Mouse (Mus musculus): ENCODE measurements around the gene Palld. TPM values are rescaled to one million over a fixed set of nuclear protein-coding genes. Genes with fewer than 3 reads are reported as not detected.
A peak's percentile ranks its signal among the peaks of the same experiment; 100 is the strongest.

The Palld gene
- 83.1 and 88.3 TPM in 2 replicates for polyA plus RNA-seq (2015; fragmentation: Nextera tagmentation; extraction: Ambion mirVana)

DNA sequence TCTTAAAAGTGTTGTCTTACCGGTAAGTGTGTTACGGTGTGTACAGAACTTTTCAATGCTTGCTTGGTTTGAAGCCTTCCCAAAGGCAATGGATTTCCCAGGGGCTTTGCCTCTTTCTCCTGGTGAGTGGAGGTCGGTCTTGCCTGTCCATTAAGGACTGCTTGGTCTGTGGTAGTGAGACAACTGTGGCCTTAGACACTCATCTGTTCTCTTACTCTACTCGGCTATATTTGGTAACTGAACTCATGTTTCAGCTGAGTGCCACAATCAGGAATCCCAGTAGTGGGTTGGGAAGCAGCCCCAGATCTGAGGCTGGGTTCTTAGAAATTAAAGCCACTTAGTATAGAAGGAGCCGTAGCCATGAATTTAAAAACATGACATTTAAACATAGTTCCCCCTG, at the start of gene Palld:
TSS of gene Palld (minus strand) at position 170 of the 400 bp plus-strand sequence.
- ATAC-seq (ENCODE audit: insufficient read depth, low FRiP score): no peak
- Histone ChIP-seq H3K9me3 (replicated peaks; ENCODE audit: control insufficient read depth, low read length) (no peaks in the 10 kb centered on the region), H3K27me3 (ENCODE audit: control insufficient read depth, insufficient read depth, low read length) (no peaks in the 10 kb centered on the region), H3K4me3 (replicated peaks; ENCODE audit: low read length) (no peak within 1 kb of the TSS), H3K36me3 (ENCODE audit: control insufficient read depth, insufficient read depth, low read length) (no peaks in the 10 kb centered on the region), H3K9ac (ENCODE audit: low read length) (no peak within 1 kb of the TSS), H3K4me1 (ENCODE audit: control insufficient read depth, insufficient read depth, low read length) (no peaks in the 10 kb centered on the region), H3K27ac (ENCODE audit: low read length) (no peak within 1 kb of the TSS), H3K4me2 (ENCODE audit: low read depth, low read length) (no peak within 1 kb of the TSS)
- 79% methylated on average over 5 of the region's 5 CpGs for WGBS

DNA sequence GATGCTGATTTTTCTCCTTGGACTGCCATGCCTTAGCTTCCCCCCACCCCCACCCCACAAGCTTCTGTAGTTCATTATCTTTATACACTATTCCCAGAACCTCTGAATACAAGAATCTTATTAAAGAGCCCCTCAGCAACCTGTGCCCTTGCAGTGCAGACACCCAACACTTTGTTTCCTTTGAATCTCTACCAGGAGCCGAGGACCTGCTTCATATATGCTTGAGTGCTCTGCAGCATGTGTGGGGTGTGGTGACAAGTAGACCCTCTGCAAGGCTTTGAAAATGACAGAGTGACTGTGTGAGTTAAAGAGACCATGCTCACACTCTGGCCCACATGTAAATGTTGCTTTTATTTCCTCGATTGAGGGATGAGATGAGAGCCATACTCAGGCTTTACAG, 35.1 kb upstream of the Palld start:
- no peak overlapping the region for H3K9ac ChIP-seq (ENCODE audit: low read length)
- H3K4me1 ChIP-seq (ENCODE audit: control insufficient read depth, insufficient read depth, low read length): no peaks in the 10 kb centered on the region
- H3K27me3 ChIP-seq (ENCODE audit: control insufficient read depth, insufficient read depth, low read length): no peaks in the 10 kb centered on the region
- WGBS: 73% methylated on average over 2 of the region's 2 CpGs
- no peaks in the 10 kb centered on the region for H3K36me3 ChIP-seq (ENCODE audit: control insufficient read depth, insufficient read depth, low read length)
- H3K4me3 ChIP-seq (replicated peaks; ENCODE audit: low read length): no peak overlapping the region
- H3K27ac ChIP-seq (ENCODE audit: low read length): no peak overlapping the region
- no peaks in the 10 kb centered on the region for H3K9me3 ChIP-seq (replicated peaks; ENCODE audit: control insufficient read depth, low read length)
- ATAC-seq (ENCODE audit: insufficient read depth, low FRiP score): no peak
- no peak overlapping the region for H3K4me2 ChIP-seq (ENCODE audit: low read depth, low read length)

DNA sequence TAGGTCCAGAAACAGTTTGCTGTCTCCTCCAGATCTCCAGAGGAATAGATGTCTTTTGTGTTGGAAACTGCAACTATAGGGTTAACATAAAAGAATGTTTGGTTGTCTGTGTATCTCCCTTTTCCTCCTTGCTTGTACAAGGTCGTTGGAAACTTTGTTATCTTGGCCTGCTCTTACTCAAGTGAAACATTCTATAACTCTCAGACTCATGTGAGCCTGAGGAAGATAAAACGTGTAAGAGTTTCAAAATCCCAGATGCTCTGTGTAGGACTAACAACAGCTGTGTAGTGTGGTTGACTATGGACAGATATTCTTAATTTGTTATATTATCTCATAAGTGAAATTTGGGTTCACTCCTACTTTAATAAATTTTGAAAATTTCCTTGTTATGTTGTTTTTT, 30.8 kb upstream of the Palld start:
- H3K4me3 ChIP-seq (replicated peaks; ENCODE audit: low read length): no peak overlapping the region
- H3K9me3 ChIP-seq (replicated peaks; ENCODE audit: control insufficient read depth, low read length): no peaks in the 10 kb centered on the region
- no peaks in the 10 kb centered on the region for H3K27me3 ChIP-seq (ENCODE audit: control insufficient read depth, insufficient read depth, low read length)
- H3K36me3 ChIP-seq (ENCODE audit: control insufficient read depth, insufficient read depth, low read length): no peaks in the 10 kb centered on the region
- no peak overlapping the region for H3K9ac ChIP-seq (ENCODE audit: low read length)
- 5% methylated on average over 2 of the region's 2 CpGs for WGBS
- no peak overlapping the region for H3K4me2 ChIP-seq (ENCODE audit: low read depth, low read length)
- ATAC-seq (ENCODE audit: insufficient read depth, low FRiP score): no peak
- H3K27ac ChIP-seq (ENCODE audit: low read length): no peak overlapping the region
- no peaks in the 10 kb centered on the region for H3K4me1 ChIP-seq (ENCODE audit: control insufficient read depth, insufficient read depth, low read length)

DNA sequence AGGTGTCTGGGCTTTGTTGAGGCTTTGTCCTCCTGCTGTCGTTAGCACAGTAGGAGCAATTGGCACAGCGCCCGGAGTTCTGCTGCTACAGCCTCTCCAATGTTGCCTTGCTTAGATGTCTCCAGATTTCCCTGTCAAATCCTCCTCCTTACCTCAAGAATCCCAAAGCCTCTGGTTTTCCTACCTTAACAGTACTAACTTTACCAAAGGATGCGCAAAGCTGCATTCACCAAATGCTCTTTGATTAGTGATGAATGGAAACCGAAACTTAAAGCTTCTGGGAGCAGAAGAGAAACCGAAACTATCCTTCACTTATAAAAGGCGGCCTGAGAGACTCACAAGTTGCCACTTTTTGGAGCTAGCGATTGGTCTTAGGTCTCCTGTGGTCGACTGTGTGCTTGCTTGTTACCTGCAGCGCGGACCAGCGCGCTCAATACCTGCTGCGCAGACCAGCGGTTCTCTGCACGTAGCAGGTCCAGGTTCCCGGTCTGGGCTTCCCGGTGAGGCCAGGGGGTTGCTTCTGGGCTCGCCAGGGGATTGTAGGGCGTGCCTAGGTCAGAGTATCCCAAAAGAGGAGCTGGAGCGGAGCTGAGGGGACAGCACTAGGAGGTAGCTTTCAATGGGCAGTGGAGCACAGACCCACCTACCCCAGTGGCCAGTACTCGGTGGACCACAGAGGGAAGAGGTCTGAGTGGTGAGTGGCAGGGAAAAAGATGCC, 25.4 kb upstream of the Palld start, which contains the start of gene Ddx60:
TSS of gene Ddx60 (plus strand) at position 311 of the 718 bp plus-strand sequence.
- H3K36me3 ChIP-seq (ENCODE audit: control insufficient read depth, insufficient read depth, low read length): no peaks in the 10 kb centered on the region
- H3K4me3 ChIP-seq (replicated peaks; ENCODE audit: low read length): peak within 1 kb of the TSS; percentile 73
- peak; percentile 69 for ATAC-seq (ENCODE audit: insufficient read depth, low FRiP score)
- H3K9me3 ChIP-seq (replicated peaks; ENCODE audit: control insufficient read depth, low read length): no peaks in the 10 kb centered on the region
- 6% methylated on average over 22 of the region's 22 CpGs for WGBS
- peak within 1 kb of the TSS; percentile 72 for H3K9ac ChIP-seq (ENCODE audit: low read length)
- peak within 1 kb of the TSS; percentile 66 for H3K4me2 ChIP-seq (ENCODE audit: low read depth, low read length)
- no peaks in the 10 kb centered on the region for H3K27me3 ChIP-seq (ENCODE audit: control insufficient read depth, insufficient read depth, low read length)
- no peaks in the 10 kb centered on the region for H3K4me1 ChIP-seq (ENCODE audit: control insufficient read depth, insufficient read depth, low read length)
- no peak within 1 kb of the TSS for H3K27ac ChIP-seq (ENCODE audit: low read length)

DNA sequence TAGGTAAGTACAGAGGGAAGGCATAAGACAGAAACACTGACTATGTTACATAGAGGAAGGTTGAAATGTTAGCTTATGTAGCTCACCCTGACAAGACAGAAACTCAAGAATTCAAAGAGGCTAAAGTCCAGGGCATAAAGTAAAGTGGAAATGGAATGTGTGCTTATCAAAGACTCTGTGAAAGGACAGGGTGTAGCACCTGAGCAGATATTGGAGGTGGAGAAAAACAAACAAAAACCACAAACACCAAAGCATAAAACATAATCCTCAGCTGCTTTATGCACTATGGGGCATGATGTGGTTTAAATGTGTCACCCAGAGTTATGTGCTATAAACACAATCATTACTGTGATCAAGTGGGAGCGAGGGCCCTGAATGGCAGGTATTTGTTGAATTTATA, 22.0 kb upstream of the Palld start:
- Histone ChIP-seq H3K4me1 (ENCODE audit: control insufficient read depth, insufficient read depth, low read length) (no peaks in the 10 kb centered on the region), H3K27me3 (ENCODE audit: control insufficient read depth, insufficient read depth, low read length) (no peaks in the 10 kb centered on the region), H3K4me3 (replicated peaks; ENCODE audit: low read length) (no peak overlapping the region), H3K4me2 (ENCODE audit: low read depth, low read length) (no peak overlapping the region), H3K36me3 (ENCODE audit: control insufficient read depth, insufficient read depth, low read length) (no peaks in the 10 kb centered on the region), H3K9me3 (replicated peaks; ENCODE audit: control insufficient read depth, low read length) (no peaks in the 10 kb centered on the region), H3K27ac (ENCODE audit: low read length) (peak overlapping the region; percentile 9; the same call in 1 of the 2 replicates), H3K9ac (ENCODE audit: low read length) (no peak overlapping the region)
- 55% methylated on average over 1 of the region's 1 CpGs for WGBS
- peak; percentile 65 for ATAC-seq (ENCODE audit: insufficient read depth, low FRiP score)

DNA sequence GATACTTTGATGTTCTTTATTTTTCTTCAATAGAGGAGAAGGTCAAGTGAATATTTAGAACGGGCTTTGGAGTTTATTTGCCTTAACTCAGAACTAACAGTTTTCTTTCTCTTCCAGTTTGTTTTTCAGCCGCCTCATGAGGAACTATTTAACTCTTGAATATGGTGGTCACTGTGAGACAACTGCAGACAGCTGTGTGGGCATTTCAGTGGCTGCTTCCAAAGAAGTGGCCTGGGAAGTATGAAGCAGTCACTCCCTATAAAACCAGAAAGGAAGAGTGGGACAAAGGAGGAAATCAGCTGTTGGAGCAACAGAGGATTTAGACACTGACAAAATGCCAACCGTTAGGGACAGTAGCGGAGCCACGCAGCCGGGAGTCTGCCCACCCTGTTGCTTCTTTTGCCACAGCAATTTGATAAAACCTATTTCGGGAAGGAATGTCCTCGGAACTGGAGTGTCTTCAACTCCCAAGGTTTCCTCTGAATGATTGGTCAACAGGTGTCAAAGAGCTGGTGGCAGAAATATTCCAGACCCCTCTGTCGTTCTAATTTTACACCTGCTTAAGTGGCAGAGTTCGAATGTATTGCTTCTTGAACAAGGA, 19.1 kb upstream of the Palld start:
- no peaks in the 10 kb centered on the region for H3K27me3 ChIP-seq (ENCODE audit: control insufficient read depth, insufficient read depth, low read length)
- ATAC-seq (ENCODE audit: insufficient read depth, low FRiP score): no peak
- H3K9me3 ChIP-seq (replicated peaks; ENCODE audit: control insufficient read depth, low read length): no peaks in the 10 kb centered on the region
- no peak overlapping the region for H3K9ac ChIP-seq (ENCODE audit: low read length)
- H3K4me3 ChIP-seq (replicated peaks; ENCODE audit: low read length): no peak overlapping the region
- no peak overlapping the region for H3K27ac ChIP-seq (ENCODE audit: low read length)
- no peaks in the 10 kb centered on the region for H3K36me3 ChIP-seq (ENCODE audit: control insufficient read depth, insufficient read depth, low read length)
- H3K4me2 ChIP-seq (ENCODE audit: low read depth, low read length): no peak overlapping the region
- WGBS: 70% methylated on average over 10 of the region's 10 CpGs
- no peaks in the 10 kb centered on the region for H3K4me1 ChIP-seq (ENCODE audit: control insufficient read depth, insufficient read depth, low read length)

DNA sequence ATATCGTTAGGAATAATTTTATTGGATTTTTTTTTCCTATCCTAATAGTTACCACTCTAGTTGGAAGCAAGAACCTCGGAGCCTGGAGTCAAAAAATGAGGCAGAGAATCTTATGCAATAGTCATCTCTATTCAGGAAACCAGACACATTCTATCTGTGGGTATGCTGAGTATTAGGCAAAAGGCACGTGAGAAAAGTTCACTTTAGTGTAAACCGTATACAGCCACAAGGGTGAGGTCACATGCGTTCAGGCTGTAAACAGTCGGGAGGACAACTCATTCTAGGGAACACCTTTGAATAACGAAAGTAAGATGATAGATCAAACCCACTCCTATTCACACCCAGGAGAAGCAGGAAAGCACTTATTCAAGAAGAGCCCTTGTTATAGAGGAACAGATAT, 17.9 kb upstream of the Palld start:
- Histone ChIP-seq H3K9ac (ENCODE audit: low read length) (no peak overlapping the region), H3K9me3 (replicated peaks; ENCODE audit: control insufficient read depth, low read length) (no peaks in the 10 kb centered on the region), H3K4me3 (replicated peaks; ENCODE audit: low read length) (no peak overlapping the region), H3K27me3 (ENCODE audit: control insufficient read depth, insufficient read depth, low read length) (no peaks in the 10 kb centered on the region), H3K4me2 (ENCODE audit: low read depth, low read length) (no peak overlapping the region; the same call in 1 of the 2 replicates), H3K4me1 (ENCODE audit: control insufficient read depth, insufficient read depth, low read length) (no peaks in the 10 kb centered on the region), H3K27ac (ENCODE audit: low read length) (no peak overlapping the region), H3K36me3 (ENCODE audit: control insufficient read depth, insufficient read depth, low read length) (no peaks in the 10 kb centered on the region)
- WGBS: 53% methylated on average over 7 of the region's 7 CpGs
- ATAC-seq (ENCODE audit: insufficient read depth, low FRiP score): no peak

DNA sequence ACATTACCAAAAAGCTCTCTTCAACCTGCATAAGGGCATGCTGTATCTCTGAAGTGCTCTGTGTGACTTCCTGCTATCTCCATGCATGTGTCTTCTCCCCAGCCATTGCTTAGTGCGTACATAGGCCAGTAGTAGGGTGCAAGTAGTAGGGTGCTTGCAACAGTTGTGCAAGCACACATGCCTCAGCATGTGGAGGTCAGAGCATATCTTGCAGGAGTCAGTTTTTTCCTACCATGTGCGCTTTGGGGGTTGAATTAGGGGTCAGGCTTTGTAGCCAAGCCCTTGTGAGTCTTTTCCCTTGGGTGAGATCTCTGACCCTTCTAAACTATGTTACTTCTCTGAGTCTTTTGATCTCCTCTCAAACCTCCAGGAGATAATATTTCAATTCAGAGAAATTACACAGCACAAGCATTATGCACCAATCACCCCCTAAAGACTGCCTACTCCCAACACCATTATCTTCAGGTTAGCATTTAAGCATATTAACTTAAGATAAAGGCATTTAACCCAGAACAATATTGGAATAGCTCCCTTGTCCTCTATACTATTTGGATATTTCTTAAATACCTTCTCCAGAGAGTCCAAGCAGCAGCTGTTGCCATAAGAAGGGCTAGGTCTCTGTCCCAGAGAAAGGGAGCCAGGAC, 16.8 kb upstream of the Palld start:
- WGBS: 75% methylated on average over 2 of the region's 2 CpGs
- no peak overlapping the region for H3K9ac ChIP-seq (ENCODE audit: low read length)
- H3K36me3 ChIP-seq (ENCODE audit: control insufficient read depth, insufficient read depth, low read length): no peaks in the 10 kb centered on the region
- H3K4me3 ChIP-seq (replicated peaks; ENCODE audit: low read length): no peak overlapping the region
- H3K4me2 ChIP-seq (ENCODE audit: low read depth, low read length): no peak overlapping the region
- H3K4me1 ChIP-seq (ENCODE audit: control insufficient read depth, insufficient read depth, low read length): no peaks in the 10 kb centered on the region
- H3K27me3 ChIP-seq (ENCODE audit: control insufficient read depth, insufficient read depth, low read length): no peaks in the 10 kb centered on the region
- peak; percentile 57; the same call in 1 of the 2 replicates for ATAC-seq (ENCODE audit: insufficient read depth, low FRiP score)
- no peak overlapping the region for H3K27ac ChIP-seq (ENCODE audit: low read length)
- no peaks in the 10 kb centered on the region for H3K9me3 ChIP-seq (replicated peaks; ENCODE audit: control insufficient read depth, low read length)

DNA sequence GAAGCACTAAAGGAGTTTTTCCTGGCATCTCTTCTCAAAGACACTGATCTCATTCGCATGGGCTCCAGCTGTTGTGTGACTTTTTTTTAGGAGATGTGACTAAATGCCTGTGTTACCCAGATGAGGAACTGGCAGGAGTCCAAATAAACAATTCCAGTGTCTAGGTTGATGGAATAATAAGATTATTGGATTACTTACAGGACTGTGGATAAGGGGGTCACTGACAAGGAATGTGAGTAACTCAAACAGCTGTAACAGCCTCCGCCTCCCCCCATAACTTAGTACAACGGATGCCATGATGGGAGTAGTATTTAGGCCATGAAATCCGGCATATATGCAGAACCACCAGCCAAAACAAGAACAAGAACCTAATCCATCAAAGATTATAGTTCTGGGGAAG, 14.8 kb upstream of the Palld start:
- Histone ChIP-seq H3K4me3 (replicated peaks; ENCODE audit: low read length) (no peak overlapping the region), H3K4me1 (ENCODE audit: control insufficient read depth, insufficient read depth, low read length) (no peaks in the 10 kb centered on the region), H3K9ac (ENCODE audit: low read length) (no peak overlapping the region), H3K9me3 (replicated peaks; ENCODE audit: control insufficient read depth, low read length) (no peaks in the 10 kb centered on the region), H3K27me3 (ENCODE audit: control insufficient read depth, insufficient read depth, low read length) (no peaks in the 10 kb centered on the region), H3K27ac (ENCODE audit: low read length) (no peak overlapping the region), H3K4me2 (ENCODE audit: low read depth, low read length) (no peak overlapping the region), H3K36me3 (ENCODE audit: control insufficient read depth, insufficient read depth, low read length) (no peaks in the 10 kb centered on the region)
- ATAC-seq (ENCODE audit: insufficient read depth, low FRiP score): no peak
- WGBS: 64% methylated on average over 4 of the region's 4 CpGs

All from stomach, embryonic 16.5 days (tissue).